Mouse (Mus musculus) embryonic facial prominence, embryonic 10.5 days (tissue): ENCODE data around the gene Rtn1. TPM values are rescaled to one million over a fixed set of nuclear protein-coding genes. Genes with fewer than 3 reads are reported as not detected.
A peak's percentile ranks its signal among the peaks of the same experiment; 100 is the strongest.

Source experiments
- DNase-seq: peaks from one replicate; pipeline ENCODE4 v3.0.0-alpha.2; 2017; ENCODE audit warnings: low spot score
- H3K27ac ChIP-seq: fragments of 300-500 bp; sonication (generic); replicated peaks from 2 replicates; pipeline ENCODE4 v1.5.1; 2016; ENCODE audit warnings: mild to moderate bottlenecking
- H3K27me3 ChIP-seq: fragments of 300-500 bp; sonication (generic); replicated peaks from 2 replicates; pipeline ENCODE4 v1.6.1; 2016; ENCODE audit warnings: low read depth, mild to moderate bottlenecking; ENCODE audit not compliant: poor library complexity, severe bottlenecking
- H3K36me3 ChIP-seq: fragments of 300-500 bp; sonication (generic); replicated peaks from 2 replicates; pipeline ENCODE4 v1.6.1; 2016; ENCODE audit warnings: mild to moderate bottlenecking, moderate library complexity
- H3K4me1 ChIP-seq: fragments of 300-500 bp; sonication (generic); 2 replicates; pipeline ENCODE4 v1.6.1; 2016
- H3K4me3 ChIP-seq: fragments of 300-500 bp; sonication (generic); 2 replicates; pipeline ENCODE4 v1.5.1; 2016; ENCODE audit warnings: mild to moderate bottlenecking, moderate library complexity
- H3K9me3 ChIP-seq: fragments of 300-500 bp; sonication (generic); 2 replicates; pipeline ENCODE4 v1.6.1; 2016; ENCODE audit warnings: mild to moderate bottlenecking
- WGBS: fragments of 180-500 bp; shearing (Covaris S2); methylation state at CpG from one replicate; pipeline ENCODE4 v1.1.7; 2016; 5-methylcytosine and 5-hydroxymethylcytosine counted together
- polyA plus RNA-seq: library from polyadenylated mRNA; unstranded; fragments of >200 nt; fragmentation: Nextera tagmentation; extraction: Ambion mirVana; gene quantifications from 2 replicates; pipeline ENCODE4 v1.2.1, GENCODE M21; 2016

Gene Rtn1
- polyA plus RNA-seq, 1 experiment from 2014 or later: 80.8 TPM

DNA sequence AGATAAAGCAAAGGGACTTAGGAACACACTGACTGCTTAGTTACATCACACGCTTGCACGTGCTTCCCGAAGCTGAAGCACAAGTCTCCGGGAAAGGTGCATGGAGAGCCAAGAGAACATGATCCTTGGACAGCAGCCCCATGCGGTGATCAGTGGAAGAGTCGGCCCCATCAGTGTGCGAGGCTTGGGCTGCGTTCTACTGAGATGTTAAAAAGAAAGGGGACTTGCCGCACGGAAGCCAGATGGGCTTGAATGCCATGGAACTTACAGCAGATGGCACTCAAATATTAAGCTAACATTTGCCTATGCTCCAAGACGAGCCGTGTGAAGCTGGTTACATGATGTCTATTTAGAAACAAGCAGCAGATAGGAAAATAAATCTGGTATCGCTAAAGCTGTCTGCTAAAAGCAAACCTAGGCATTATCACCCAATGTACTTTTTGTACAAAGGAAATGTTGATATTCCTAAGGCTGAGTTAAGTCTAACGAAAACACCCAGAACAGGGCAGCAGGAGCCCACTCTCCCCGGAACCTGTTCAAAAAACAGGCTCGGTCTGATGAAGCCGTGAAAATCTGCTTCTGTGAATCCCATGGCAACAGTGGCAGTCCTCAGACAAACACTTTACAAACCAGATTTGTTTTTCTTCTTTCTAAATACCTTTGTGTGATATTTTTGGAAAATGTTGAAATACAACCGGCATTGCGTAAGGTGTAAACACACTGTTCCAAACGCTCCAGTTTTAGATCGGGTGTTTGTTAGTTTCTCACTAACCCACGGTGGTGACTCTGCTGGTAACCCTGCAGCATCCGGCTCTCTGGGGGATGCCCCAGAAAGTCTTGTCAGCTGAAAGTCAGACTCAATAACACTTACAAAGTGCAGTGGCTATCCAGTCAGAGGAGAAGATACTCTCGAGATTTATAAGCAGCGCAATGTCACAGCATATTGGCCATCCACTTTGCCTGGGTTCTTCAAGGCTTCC, 123.2 kb downstream of the Rtn1 start:
- Histone ChIP-seq H3K4me1 (no peaks in the 10 kb centered on the region), H3K4me3 (no peak overlapping the region), H3K36me3 (no peaks in the 10 kb centered on the region), H3K27ac (no peak overlapping the region), H3K9me3 (no peaks in the 10 kb centered on the region), H3K27me3 (no peaks in the 10 kb centered on the region)
- WGBS: 85% methylated on average over 25 of the region's 25 CpGs
- no peak for DNase-seq

- Histone ChIP-seq H3K36me3 (no peaks in the 10 kb centered on the region), H3K4me3 (no peak overlapping the region), H3K4me1 (no peaks in the 10 kb centered on the region), H3K27ac (no peak overlapping the region), H3K27me3 (no peaks in the 10 kb centered on the region), H3K9me3 (no peaks in the 10 kb centered on the region)
- WGBS: 91% methylated on average over 7 of the region's 7 CpGs
- DNase-seq: no peak
Measured at GRCm38 (mm10) chr12:72284576-72284975, 124.3 kb downstream of the Rtn1 start.

GRCm38 (mm10) chr12:72279129-72279875, 129.6 kb downstream of the Rtn1 start:
- no peak overlapping the region for H3K4me3 ChIP-seq
- WGBS: 89% methylated on average over 5 of the region's 5 CpGs
- H3K9me3 ChIP-seq: no peaks in the 10 kb centered on the region
- H3K4me1 ChIP-seq: no peaks in the 10 kb centered on the region
- H3K36me3 ChIP-seq: no peaks in the 10 kb centered on the region
- H3K27me3 ChIP-seq: no peaks in the 10 kb centered on the region
- no peak overlapping the region for H3K27ac ChIP-seq
- no peak for DNase-seq

DNA sequence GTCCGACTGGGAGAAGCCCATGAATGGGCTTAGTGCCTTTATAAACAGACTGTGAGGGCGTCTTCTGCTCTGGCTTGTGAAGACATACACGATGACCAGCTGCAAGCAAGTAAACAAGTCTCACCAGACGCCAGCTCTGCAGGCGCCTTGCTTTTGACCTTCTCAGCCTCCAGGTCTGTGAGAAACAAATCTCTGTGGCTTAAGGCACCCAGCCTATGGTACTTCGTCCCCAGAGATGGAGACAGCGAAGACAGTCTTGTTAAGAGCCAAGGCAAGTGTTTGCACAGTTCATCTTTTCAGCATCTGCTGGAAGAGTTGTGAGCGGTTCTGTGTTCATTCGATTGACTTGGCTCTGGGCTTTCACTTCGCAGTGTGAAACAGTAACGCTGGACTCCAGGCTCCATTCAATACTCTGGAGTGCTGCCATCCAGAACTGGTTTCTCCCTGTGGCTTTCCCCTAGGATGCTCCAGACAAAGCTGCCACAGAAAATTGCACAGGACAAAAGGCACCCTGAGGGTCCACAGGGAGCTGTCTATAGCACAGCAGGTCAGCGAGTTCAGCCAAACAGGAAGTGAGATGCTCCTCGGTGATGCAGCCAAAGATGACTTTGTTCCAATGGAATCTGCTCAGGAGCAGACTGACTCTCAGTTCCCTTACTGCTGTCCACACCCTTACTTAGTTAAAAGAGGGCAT, 135.0 kb downstream of the Rtn1 start:
- WGBS: 54% methylated on average over 13 of the region's 13 CpGs
- H3K27me3 ChIP-seq: no peaks in the 10 kb centered on the region
- no peaks in the 10 kb centered on the region for H3K9me3 ChIP-seq
- H3K4me1 ChIP-seq: no peaks in the 10 kb centered on the region
- no peak overlapping the region for H3K4me3 ChIP-seq
- H3K36me3 ChIP-seq: no peaks in the 10 kb centered on the region
- no peak overlapping the region for H3K27ac ChIP-seq
- no peak for DNase-seq

DNA sequence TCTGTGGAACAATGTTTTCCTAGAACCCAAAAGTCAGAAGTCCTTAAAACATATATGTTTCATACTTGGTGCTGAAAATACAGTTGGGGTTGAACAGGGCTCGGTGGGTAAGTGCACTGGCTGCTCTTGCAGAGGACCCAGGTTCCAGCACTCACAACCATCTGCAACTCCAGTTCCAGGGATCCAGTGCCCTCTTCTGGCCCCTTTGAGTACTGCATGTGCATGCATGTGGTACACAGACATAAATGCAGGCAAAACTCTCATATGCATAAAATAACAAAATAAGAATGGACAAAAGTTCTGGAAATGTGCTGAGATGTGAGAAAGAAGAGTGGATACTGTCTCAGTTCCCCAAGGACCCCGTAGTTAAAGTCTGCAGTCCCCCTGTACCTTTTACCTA, 141.2 kb downstream of the Rtn1 start:
- H3K9me3 ChIP-seq: no peaks in the 10 kb centered on the region
- H3K36me3 ChIP-seq: no peaks in the 10 kb centered on the region
- no peaks in the 10 kb centered on the region for H3K27me3 ChIP-seq
- peak; percentile 19 for DNase-seq
- H3K4me3 ChIP-seq: no peak overlapping the region
- no peaks in the 10 kb centered on the region for H3K4me1 ChIP-seq
- no peak overlapping the region for H3K27ac ChIP-seq
- WGBS: 82% methylated on average over 2 of the region's 2 CpGs

DNA sequence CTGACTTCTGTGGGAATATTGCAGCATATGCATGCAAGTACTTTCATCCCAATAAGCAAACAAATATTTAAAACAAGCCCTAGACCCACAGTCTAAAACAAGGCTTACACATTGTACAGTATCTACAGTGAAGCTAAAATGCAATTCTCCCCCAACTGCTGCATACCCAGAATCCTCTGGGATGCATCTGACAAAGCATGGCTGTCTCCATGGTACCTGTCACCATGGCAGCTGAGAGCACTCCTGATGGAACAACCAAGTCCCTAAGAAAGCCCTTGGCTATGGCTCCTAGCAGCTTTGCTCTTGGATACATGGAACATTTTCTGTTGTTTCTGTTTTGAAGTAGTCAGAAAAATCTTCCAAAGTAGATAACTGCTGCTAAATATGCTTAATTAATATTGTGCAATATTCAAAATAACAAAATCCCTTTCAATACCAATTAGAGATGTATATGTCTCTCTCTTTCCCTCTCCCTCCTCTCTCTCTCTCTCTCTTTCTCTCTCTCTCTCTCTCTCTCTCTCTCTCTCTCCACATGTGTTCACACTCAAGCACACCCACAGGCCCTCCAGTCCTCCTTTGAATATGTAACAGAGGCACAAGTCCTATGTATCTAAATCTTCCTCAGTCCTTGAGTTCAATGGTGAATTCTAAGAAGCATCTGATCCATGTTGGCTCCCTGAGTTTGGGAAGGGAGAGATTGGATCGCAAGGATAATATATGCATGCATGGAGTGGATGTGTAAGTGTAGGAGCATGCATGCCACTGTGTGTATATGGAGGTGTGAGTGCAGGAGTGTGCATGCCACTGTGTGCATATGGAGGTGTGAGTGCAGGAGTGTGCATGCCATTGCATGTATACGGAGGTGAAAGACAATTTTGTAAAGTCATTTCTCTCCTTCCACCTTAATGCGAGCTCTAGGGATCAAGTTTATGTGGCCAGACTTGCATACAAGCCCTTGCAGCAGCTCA, 143.3 kb downstream of the Rtn1 start:
- Histone ChIP-seq H3K27me3 (no peaks in the 10 kb centered on the region), H3K9me3 (no peaks in the 10 kb centered on the region), H3K36me3 (no peaks in the 10 kb centered on the region), H3K4me1 (no peaks in the 10 kb centered on the region), H3K4me3 (no peak overlapping the region), H3K27ac (no peak overlapping the region)
- DNase-seq: no peak
- 86% methylated on average over 3 of the region's 3 CpGs for WGBS

DNA sequence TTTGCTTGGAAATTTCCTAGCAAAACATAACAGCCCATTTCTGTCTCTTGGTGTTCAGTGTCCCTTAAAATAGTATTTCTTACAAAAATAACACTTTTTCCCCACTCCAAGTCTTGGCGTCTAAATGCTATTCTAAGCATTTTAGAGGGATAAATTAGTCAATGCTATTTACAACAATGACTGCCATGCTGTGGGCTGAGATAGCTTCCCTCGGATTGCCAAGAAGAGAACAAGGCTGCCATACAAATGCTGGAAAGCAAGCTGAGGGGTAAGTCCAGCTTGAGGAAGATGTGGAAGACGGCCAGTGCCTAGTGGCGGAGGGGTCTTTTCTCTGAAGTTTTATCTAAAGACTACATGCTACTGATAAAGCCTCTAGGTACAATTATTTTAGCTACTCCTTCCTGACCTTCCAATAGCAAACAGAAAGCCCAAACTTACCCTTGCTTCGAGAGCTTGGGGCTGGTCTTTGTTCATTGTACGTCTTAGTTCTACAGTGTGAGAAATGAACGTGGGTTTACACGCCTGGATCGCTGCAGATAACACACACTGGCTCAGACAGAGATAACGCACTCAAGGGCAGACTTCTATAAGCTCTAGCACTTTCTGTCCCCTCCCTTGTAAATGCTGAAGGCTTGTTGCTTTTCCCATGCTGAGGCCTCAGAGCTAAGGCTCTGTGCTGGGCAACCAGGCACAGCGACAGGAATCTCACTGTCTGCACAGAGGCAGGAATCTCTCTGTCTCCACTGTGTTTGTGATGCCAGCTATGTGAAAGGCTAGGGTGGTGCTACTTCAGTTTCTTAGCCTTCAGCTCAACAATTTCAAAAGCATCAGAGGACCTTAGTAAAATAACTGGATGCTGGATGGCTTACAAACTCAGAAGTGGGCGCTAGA, 145.4 kb downstream of the Rtn1 start:
- 83% methylated on average over 12 of the region's 12 CpGs for WGBS
- Histone ChIP-seq H3K36me3 (no peaks in the 10 kb centered on the region), H3K27me3 (no peaks in the 10 kb centered on the region), H3K4me1 (no peaks in the 10 kb centered on the region), H3K9me3 (no peaks in the 10 kb centered on the region), H3K4me3 (no peak overlapping the region), H3K27ac (no peak overlapping the region)
- DNase-seq: no peak

GRCm38 (mm10) chr12:72257000-72257399, 151.9 kb downstream of the Rtn1 start:
- Histone ChIP-seq H3K4me1 (peaks cover 3% of the 10 kb centered on the region; the same call in 1 of the 2 replicates), H3K9me3 (no peaks in the 10 kb centered on the region), H3K27me3 (no peaks in the 10 kb centered on the region), H3K4me3 (no peak overlapping the region), H3K36me3 (no peaks in the 10 kb centered on the region), H3K27ac (no peak overlapping the region)
- DNase-seq: no peak
- WGBS: 86% methylated on average over 6 of the region's 6 CpGs

- H3K4me3 ChIP-seq: no peak overlapping the region
- no peak overlapping the region for H3K27ac ChIP-seq
- no peaks in the 10 kb centered on the region for H3K9me3 ChIP-seq
- H3K36me3 ChIP-seq: no peaks in the 10 kb centered on the region
- peaks cover 4% of the 10 kb centered on the region; the same call in 1 of the 2 replicates for H3K4me1 ChIP-seq
- WGBS: 78% methylated on average over 3 of the region's 3 CpGs
- no peaks in the 10 kb centered on the region for H3K27me3 ChIP-seq
- no peak for DNase-seq
Measured at GRCm38 (mm10) chr12:72253040-72253439, 155.8 kb downstream of the Rtn1 start.

DNA sequence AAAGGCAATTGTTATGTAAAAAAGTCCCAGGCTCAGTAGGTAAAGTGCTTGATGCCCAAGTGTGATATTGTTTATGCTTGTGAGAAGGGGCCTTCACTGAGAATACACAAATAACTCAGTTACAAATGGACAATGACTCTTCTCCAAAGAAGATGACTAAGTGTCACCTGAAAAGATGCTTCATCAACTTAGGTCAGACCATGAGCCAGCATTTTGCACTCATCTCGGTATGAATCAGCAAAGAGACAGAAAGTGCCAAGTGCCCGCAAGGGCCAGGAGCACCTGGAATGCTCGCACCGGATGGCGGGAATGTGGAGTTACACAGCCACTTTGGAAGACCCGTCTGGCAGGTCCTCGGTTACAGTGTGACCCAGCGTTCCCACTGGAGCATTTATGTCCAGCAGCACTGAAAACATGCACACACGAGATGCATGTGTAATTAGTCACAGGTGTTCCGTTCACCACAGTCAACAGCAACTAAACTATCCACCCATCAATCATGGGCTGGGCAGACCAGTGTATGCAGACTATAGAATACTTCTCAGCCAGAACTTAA, 156.9 kb downstream of the Rtn1 start:
- Histone ChIP-seq H3K27me3 (no peaks in the 10 kb centered on the region), H3K4me3 (no peak overlapping the region), H3K27ac (no peak overlapping the region), H3K36me3 (no peaks in the 10 kb centered on the region), H3K9me3 (no peaks in the 10 kb centered on the region), H3K4me1 (peaks cover 4% of the 10 kb centered on the region; the same call in 1 of the 2 replicates)
- WGBS: 66% methylated on average over 10 of the region's 10 CpGs
- DNase-seq: peak; percentile 30

GRCm38 (mm10) chr12:72244951-72245350, 163.9 kb downstream of the Rtn1 start:
- Histone ChIP-seq H3K27me3 (no peaks in the 10 kb centered on the region), H3K4me1 (no peaks in the 10 kb centered on the region), H3K4me3 (no peak overlapping the region), H3K9me3 (no peaks in the 10 kb centered on the region), H3K36me3 (no peaks in the 10 kb centered on the region), H3K27ac (no peak overlapping the region)
- 96% methylated on average over 1 of the region's 1 CpGs for WGBS
- no peak for DNase-seq
